Mouse (Mus musculus) liver, postnatal 0 days (tissue): ENCODE measurements around the gene Iqck.

ENCODE experiments used
- CTCF ChIP-seq: sonication (generic); IDR thresholded peaks from 2 replicates; pipeline ENCODE4 v1.5.1; 2016; ENCODE audit warnings: antibody characterized with exemption, low read depth
- EP300 ChIP-seq: IDR thresholded peaks from 2 replicates; pipeline ENCODE4 v1.6.1; 2016; ENCODE audit warnings: antibody characterized with exemption, low read depth, mild to moderate bottlenecking

DNA sequence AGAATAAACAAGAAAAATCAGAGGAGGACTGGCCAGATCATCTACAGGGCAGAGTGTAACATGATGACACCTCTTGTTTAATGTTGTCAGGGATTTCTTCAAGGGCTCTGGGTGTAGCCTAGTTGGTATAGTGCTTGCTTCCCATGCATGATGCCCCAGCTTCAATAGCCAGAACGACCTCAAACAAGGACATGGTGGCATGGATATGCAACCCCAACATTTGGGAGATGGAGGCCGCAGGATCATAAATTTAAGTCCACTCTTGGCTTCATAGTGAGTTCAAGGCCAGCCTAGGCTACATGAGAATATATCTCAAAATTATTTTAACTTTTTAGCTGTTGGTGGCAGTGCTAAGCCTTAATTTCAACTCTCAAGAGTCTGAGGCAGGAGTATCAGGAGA, 71.7 kb downstream of the Iqck start:
- TF ChIP-seq CTCF (no peak), EP300 (no peak)
